ENCODE assay signal across 8 mouse cellular contexts in genomic region chr4:40970592-40970841, GRCm38 (mm10). TPM values are rescaled to one million over a fixed set of nuclear protein-coding genes. Genes with fewer than 3 reads are reported as not detected.
A peak's percentile ranks its signal among the peaks of the same experiment; 100 is the strongest.
DNase-seq lines count a peak whose midpoint lies in the region; ATAC-seq and TF ChIP-seq lines count a peak whose summit lies in the region.

No protein-coding gene starts in this region.

- H3K27me3 ChIP-seq in kidney, embryonic 15.5 days: no peaks in the 10 kb centered on the region
- no peaks in the 10 kb centered on the region for H3K27me3 ChIP-seq in hindbrain, embryonic 14.5 days (ENCODE audit: control insufficient read depth, insufficient read depth, low read length)
- no peaks in the 10 kb centered on the region for H3K27me3 ChIP-seq in midbrain, embryonic 14.5 days (ENCODE audit: control insufficient read depth, insufficient read depth, low read length)

- H3K9me3 ChIP-seq in kidney, embryonic 15.5 days (replicated peaks): no peaks in the 10 kb centered on the region
- H3K9me3 ChIP-seq in hindbrain, embryonic 14.5 days (ENCODE audit: control insufficient read depth, low read length): no peaks in the 10 kb centered on the region
- H3K9me3 ChIP-seq in midbrain, embryonic 14.5 days (ENCODE audit: control insufficient read depth, low read length): no peaks in the 10 kb centered on the region

- H3K4me1 ChIP-seq in kidney, embryonic 15.5 days: peaks cover 22% of the 10 kb centered on the region
- H3K4me1 ChIP-seq in cortical plate, adult 2 months (ENCODE audit: control insufficient read depth, insufficient read depth, low read length): peaks cover 3% of the 10 kb centered on the region; the same call in 1 of the 2 replicates
- peaks cover 16% of the 10 kb centered on the region for H3K4me1 ChIP-seq in hindbrain, embryonic 14.5 days (replicated peaks; ENCODE audit: control insufficient read depth, insufficient read depth, low read length)
- H3K4me1 ChIP-seq in midbrain, embryonic 14.5 days (ENCODE audit: control insufficient read depth, insufficient read depth, low read length): peaks cover 10% of the 10 kb centered on the region; the same call in 1 of the 2 replicates

- peak overlapping the region; percentile 66 for H3K4me2 ChIP-seq in kidney, embryonic 15.5 days
- peak overlapping the region; percentile 81 for H3K4me2 ChIP-seq in hindbrain, embryonic 14.5 days (replicated peaks)
- H3K4me2 ChIP-seq in midbrain, embryonic 14.5 days (ENCODE audit: low read length): peak overlapping the region; percentile 66

- H3K9ac ChIP-seq in kidney, embryonic 15.5 days: peak overlapping the region; percentile 76
- peak overlapping the region; percentile 93 for H3K9ac ChIP-seq in hindbrain, embryonic 14.5 days
- peak overlapping the region; percentile 86 for H3K9ac ChIP-seq in midbrain, embryonic 14.5 days (replicated peaks; ENCODE audit: low read length)

- no peak for TF ChIP-seq CTCF in cortical plate, adult 2 months (IDR thresholded peaks at IDR 0.05; ENCODE audit: extremely low read depth, insufficient read depth, low read length)

- H3K27ac ChIP-seq in kidney, embryonic 15.5 days: peak overlapping the region; percentile 94
- peak overlapping the region; percentile 94 for H3K27ac ChIP-seq in cortical plate, adult 2 months (ENCODE audit: insufficient read depth, low read length)
- peak overlapping the region; percentile 93 for H3K27ac ChIP-seq in hindbrain, embryonic 14.5 days
- H3K27ac ChIP-seq in midbrain, embryonic 14.5 days (replicated peaks; ENCODE audit: low read depth, low read length): peak overlapping the region; percentile 91

- H3K36me3 ChIP-seq in kidney, embryonic 15.5 days: peaks cover 29% of the 10 kb centered on the region
- H3K36me3 ChIP-seq in hindbrain, embryonic 14.5 days (replicated peaks; ENCODE audit: control insufficient read depth, insufficient read depth): peaks cover 27% of the 10 kb centered on the region
- peaks cover 20% of the 10 kb centered on the region for H3K36me3 ChIP-seq in midbrain, embryonic 14.5 days (ENCODE audit: control insufficient read depth, insufficient read depth, low read length)

- TF ChIP-seq POLR2A in cortical plate, adult 2 months (IDR thresholded peaks at IDR 0.05; ENCODE audit: extremely low read depth, insufficient read depth, low read length): no peak

- no peak; the same call in 1 of the 2 replicates for ATAC-seq in kidney, embryonic 15.5 days (replicated peaks; ENCODE audit: low FRiP score)
- no peak for ATAC-seq in hindbrain, embryonic 14.5 days (ENCODE audit: low FRiP score)
- ATAC-seq in midbrain, embryonic 14.5 days (ENCODE audit: low FRiP score, low TSS enrichment): no peak; the same call in 1 of the 2 replicates

- DNase-seq in kidney, adult 8-10 months: no peak
- DNase-seq in hindbrain, embryonic 14.5 days (ENCODE audit: low spot score): no peak
- DNase-seq in midbrain, embryonic 14.5 days: no peak
- DNase-seq in cerebellum, postnatal 4 days (ENCODE audit: low spot score in 2 of 2): no peak
- DNase-seq in MN1 (ENCODE audit: low spot score): no peak
- no peak for DNase-seq in kidney, postnatal 25 days

- 0% methylated on average over 16 of the region's 16 CpGs for whole genome bisulfite sequencing in kidney, embryonic 15.5 days
- 0% methylated on average over 16 of the region's 16 CpGs for WGBS in hindbrain, embryonic 14.5 days
- WGBS in midbrain, embryonic 14.5 days: under 1% methylated on average over 15 of the region's 16 CpGs

- peak overlapping the region; percentile 82 for H3K4me3 ChIP-seq in kidney, embryonic 15.5 days (replicated peaks)
- H3K4me3 ChIP-seq in cortical plate, adult 2 months (ENCODE audit: insufficient read depth, low read length): peak overlapping the region; percentile 77
- H3K4me3 ChIP-seq in hindbrain, embryonic 14.5 days (replicated peaks; ENCODE audit: low read length): peak overlapping the region; percentile 99
- peak overlapping the region; percentile 99 for H3K4me3 ChIP-seq in midbrain, embryonic 14.5 days (replicated peaks; ENCODE audit: low read depth, low read length)

RNA-seq across cellular contexts. Expression of gene Nfx1, which starts 0.2 kb away (rescaled TPM):
- polyA plus RNA-seq in kidney, embryonic 15.5 days (2015; fragmentation: Nextera tagmentation; extraction: Ambion mirVana): 87.3 and 87.9 TPM in 2 replicates
- 84.9 and 87.1 TPM in 2 replicates for polyA plus RNA-seq in cortical plate, adult 2 months (2012; rRNA removed)
- 99.1 and 99.7 TPM in 2 replicates for polyA plus RNA-seq in hindbrain, embryonic 14.5 days (2014; fragmentation: Nextera tagmentation; extraction: Ambion mirVana)
- 90.8 and 114 TPM in 2 replicates for polyA plus RNA-seq in midbrain, embryonic 14.5 days (2014; fragmentation: Nextera tagmentation; extraction: Ambion mirVana)

RNA-seq across cellular contexts. Expression of gene Chmp5, which starts 22.3 kb away (rescaled TPM):
- 114 and 121 TPM in 2 replicates for polyA plus RNA-seq in kidney, embryonic 15.5 days (2015; fragmentation: Nextera tagmentation; extraction: Ambion mirVana)
- 102 and 106 TPM in 2 replicates for polyA plus RNA-seq in cortical plate, adult 2 months (2012; rRNA removed)
- polyA plus RNA-seq in hindbrain, embryonic 14.5 days (2014; fragmentation: Nextera tagmentation; extraction: Ambion mirVana): 147 and 156 TPM in 2 replicates
- 172 and 186 TPM in 2 replicates for polyA plus RNA-seq in midbrain, embryonic 14.5 days (2014; fragmentation: Nextera tagmentation; extraction: Ambion mirVana)

RNA-seq across cellular contexts. Expression of gene Bag1, which starts 22.4 kb away (rescaled TPM):
- 218 and 220 TPM in 2 replicates for polyA plus RNA-seq in kidney, embryonic 15.5 days (2015; fragmentation: Nextera tagmentation; extraction: Ambion mirVana)
- 164 and 177 TPM in 2 replicates for polyA plus RNA-seq in cortical plate, adult 2 months (2012; rRNA removed)
- 207 and 215 TPM in 2 replicates for polyA plus RNA-seq in hindbrain, embryonic 14.5 days (2014; fragmentation: Nextera tagmentation; extraction: Ambion mirVana)
- 203 and 204 TPM in 2 replicates for polyA plus RNA-seq in midbrain, embryonic 14.5 days (2014; fragmentation: Nextera tagmentation; extraction: Ambion mirVana)

RNA-seq across cellular contexts. Expression of gene Spink4, which starts 50.7 kb away (rescaled TPM):
- polyA plus RNA-seq in kidney, embryonic 15.5 days (2015; fragmentation: Nextera tagmentation; extraction: Ambion mirVana): 1.1 and 31.9 TPM in 2 replicates
- polyA plus RNA-seq in cortical plate, adult 2 months (2012; rRNA removed): 0.73 TPM in 1 of 2 replicates, not detected in the other
- not detected in 2 replicates for polyA plus RNA-seq in hindbrain, embryonic 14.5 days (2014; fragmentation: Nextera tagmentation; extraction: Ambion mirVana)
- not detected in 2 replicates for polyA plus RNA-seq in midbrain, embryonic 14.5 days (2014; fragmentation: Nextera tagmentation; extraction: Ambion mirVana)
